Mouse (Mus musculus): ENCODE data around the gene Zfp663. TPM values are rescaled to one million over a fixed set of nuclear protein-coding genes. Genes with fewer than 3 reads are reported as not detected.

Gene Zfp663
- polyA plus RNA-seq, 1 experiment: not detected

- TF ChIP-seq POLR2A (IDR thresholded peaks at IDR 0.05; ENCODE audit: control insufficient read depth, low read depth, low read length) (no peak), CTCF (IDR thresholded peaks at IDR 0.05; ENCODE audit: control insufficient read depth, insufficient read depth, insufficient replicate concordance, low read depth, low read length) (no peak)
- H3K4me1 ChIP-seq (ENCODE audit: control insufficient read depth, insufficient read depth, low read length): no peaks in the 10 kb centered on the region
- no peak overlapping the region for H3K27ac ChIP-seq (ENCODE audit: control insufficient read depth, insufficient read depth, low read depth, low read length)
- H3K36me3 ChIP-seq (ENCODE audit: control insufficient read depth, insufficient read depth, low read length): no peaks in the 10 kb centered on the region; the same call in none of the 2 replicates
- H3K4me3 ChIP-seq (ENCODE audit: control insufficient read depth, low read depth, low read length): no peak overlapping the region
- H3K27me3 ChIP-seq (ENCODE audit: control insufficient read depth, insufficient read depth, low read length): no peaks in the 10 kb centered on the region
These were observed 67.1 kb downstream of the Zfp663 start for GRCm38 (mm10) chr2:165301409-165301808.

Other genes with a start within 250 kb of the Zfp663 start
- 0.35 and 0.37 TPM in 2 replicates for gene Cdh22, start 133.9 kb downstream of the Zfp663 start, polyA plus RNA-seq (2012; rRNA removed)
- 55.2 and 58.7 TPM in 2 replicates for gene Slc35c2, start 80.9 kb downstream of the Zfp663 start, polyA plus RNA-seq (2012; rRNA removed)
- 13.8 and 14.3 TPM in 2 replicates for gene Elmo2, start 42.2 kb downstream of the Zfp663 start, polyA plus RNA-seq (2012; rRNA removed)
- 0.99 and 1.1 TPM in 2 replicates for gene Zfp334, start 19.5 kb upstream of the Zfp663 start, polyA plus RNA-seq (2012; rRNA removed)
- gene Ocstamp, start 31.7 kb upstream of the Zfp663 start, polyA plus RNA-seq (2012; rRNA removed): 0.07 and 0.08 TPM in 2 replicates
- 0.67 and 0.85 TPM in 2 replicates for gene Slc13a3, start 104.5 kb upstream of the Zfp663 start, polyA plus RNA-seq (2012; rRNA removed)
- gene Trp53rka, start 124.6 kb upstream of the Zfp663 start, polyA plus RNA-seq (2012; rRNA removed): 8.0 and 9.2 TPM in 2 replicates
- 0.26 and 0.94 TPM in 2 replicates for gene Slc2a10, start 135.1 kb upstream of the Zfp663 start, polyA plus RNA-seq (2012; rRNA removed)
- 1.4 and 1.7 TPM in 2 replicates for gene Eya2, start 226.3 kb upstream of the Zfp663 start, polyA plus RNA-seq (2012; rRNA removed)

All from testis, adult 2 months (tissue).